Mouse (Mus musculus) MEL (cell line): ENCODE measurements around the gene Cfap100. TPM values are rescaled to one million over a fixed set of nuclear protein-coding genes. Genes with fewer than 3 reads are reported as not detected.

Experiments
- DNase-seq: peaks from one replicate; pipeline ENCODE4 v3.0.0; 2011; ENCODE audit warnings: low read depth, low spot score
- H3K27ac ChIP-seq: 2 replicates; pipeline ENCODE4 v1.5.1; 2012; ENCODE audit warnings: low read depth, mild to moderate bottlenecking, control low read depth, low read length, moderate library complexity; ENCODE audit not compliant: control insufficient read depth
- H3K27me3 ChIP-seq, 2 experiments: fragments of 150-350 bp in 1 of 2; sonication (generic) in 1 of 2; 2 replicates each; pipeline ENCODE4 v1.6.1; 2012; ENCODE audit warnings: low read length in 2 of 2, mild to moderate bottlenecking in 2 of 2, improper control_type of control experiment in 1 of 2, moderate library complexity in 1 of 2; ENCODE audit not compliant: insufficient read depth in 2 of 2, control insufficient read depth in 1 of 2
- H3K36me3 ChIP-seq, 2 experiments: 2 replicates each; pipeline ENCODE4 v1.6.1; 2012 to 2014; ENCODE audit warnings: low read length in 2 of 2, improper control_type of control experiment in 1 of 2, inconsistent platforms in 1 of 2, mild to moderate bottlenecking in 1 of 2; ENCODE audit not compliant: insufficient read depth in 2 of 2, control insufficient read depth in 1 of 2
- H3K4me1 ChIP-seq, 2 experiments: fragments of 150-350 bp in 1 of 2; sonication (generic) in 1 of 2; 2 replicates each; pipeline ENCODE4 v1.6.1; 2012; ENCODE audit warnings: low read length in 2 of 2, improper control_type of control experiment in 1 of 2, mild to moderate bottlenecking in 1 of 2; ENCODE audit not compliant: insufficient read depth in 2 of 2, control insufficient read depth in 1 of 2
- H3K4me3 ChIP-seq, 2 experiments: fragments of 150-350 bp in 1 of 2; sonication (generic) in 1 of 2; 2 replicates each; pipeline ENCODE4 v1.5.1; 2012; ENCODE audit warnings: low read depth in 2 of 2, low read length in 2 of 2, mild to moderate bottlenecking in 2 of 2, moderate library complexity in 2 of 2, control low read depth in 1 of 2, improper control_type of control experiment in 1 of 2; ENCODE audit not compliant: control insufficient read depth in 1 of 2, insufficient read depth in 1 of 2
- H3K79me2 ChIP-seq: 2 replicates; pipeline ENCODE4 v1.6.1; 2012; ENCODE audit warnings: mild to moderate bottlenecking, low read length, moderate library complexity; ENCODE audit not compliant: control insufficient read depth, poor library complexity, insufficient read depth
- H3K9ac ChIP-seq: 2 replicates; pipeline ENCODE4 v1.6.1; 2012; ENCODE audit warnings: low read depth, mild to moderate bottlenecking, control low read depth, low read length, moderate library complexity; ENCODE audit not compliant: control insufficient read depth, poor library complexity, severe bottlenecking
- H3K9me3 ChIP-seq: fragments of 150-350 bp; sonication (generic); replicated peaks from 2 replicates; pipeline ENCODE4 v1.6.1; 2012; ENCODE audit warnings: mild to moderate bottlenecking, low read length, improper control_type of control experiment, moderate library complexity; ENCODE audit not compliant: insufficient read depth
- CHD1 ChIP-seq: IDR thresholded peaks from 2 replicates; pipeline ENCODE4 v1.6.1; 2012; ENCODE audit warnings: low read depth, mild to moderate bottlenecking, inconsistent platforms, low read length, improper control_type of control experiment
- CHD2 ChIP-seq: IDR thresholded peaks from 2 replicates; pipeline ENCODE4 v1.6.1; 2011; ENCODE audit warnings: low read length, improper control_type of control experiment
- E2F4 ChIP-seq: IDR thresholded peaks from 2 replicates; pipeline ENCODE4 v1.6.1; 2011; ENCODE audit warnings: low read depth, low read length, improper control_type of control experiment, borderline replicate concordance
- ELF1 ChIP-seq: IDR thresholded peaks from 2 replicates; pipeline ENCODE4 v1.6.1; 2014; ENCODE audit warnings: low read depth, mild to moderate bottlenecking, inconsistent platforms, low read length, improper control_type of control experiment, moderate library complexity
- EP300 ChIP-seq, 2 experiments: IDR thresholded peaks; 2 replicates each; pipeline ENCODE4 v1.6.1; 2011; ENCODE audit warnings: improper control_type of control experiment in 2 of 2, low read length in 2 of 2, low read depth in 1 of 2, mild to moderate bottlenecking in 1 of 2
- ETS1 ChIP-seq: IDR thresholded peaks from 2 replicates; pipeline ENCODE4 v1.6.1; 2012; ENCODE audit warnings: low read depth, mild to moderate bottlenecking, inconsistent platforms, low read length, improper control_type of control experiment, moderate library complexity
- GABPA ChIP-seq: IDR thresholded peaks from 2 replicates; pipeline ENCODE4 v1.6.1; 2012; ENCODE audit warnings: low read depth, mild to moderate bottlenecking, inconsistent platforms, low read length, improper control_type of control experiment, moderate library complexity
- GATA1 ChIP-seq: IDR thresholded peaks from 2 replicates; pipeline ENCODE4 v1.6.1; 2011; ENCODE audit warnings: low read depth, low read length, improper control_type of control experiment
- HCFC1 ChIP-seq: IDR thresholded peaks from 2 replicates; pipeline ENCODE4 v1.6.1; 2012; ENCODE audit warnings: low read depth, mild to moderate bottlenecking, inconsistent platforms, low read length, improper control_type of control experiment, moderate library complexity
- MAFK ChIP-seq: IDR thresholded peaks from 2 replicates; pipeline ENCODE4 v1.6.1; 2011; ENCODE audit warnings: low read depth, mild to moderate bottlenecking, low read length, improper control_type of control experiment, borderline replicate concordance
- MXI1 ChIP-seq: IDR thresholded peaks from 2 replicates; pipeline ENCODE4 v1.6.1; 2011; ENCODE audit warnings: mild to moderate bottlenecking, low read depth, low read length, improper control_type of control experiment
- MYB ChIP-seq: IDR thresholded peaks from 2 replicates; pipeline ENCODE4 v1.6.1; 2011; ENCODE audit warnings: mild to moderate bottlenecking, low read depth, low read length, improper control_type of control experiment
- MYC ChIP-seq: IDR thresholded peaks from 2 replicates; pipeline ENCODE4 v1.6.1; 2011; ENCODE audit warnings: low read depth, mild to moderate bottlenecking, low read length, improper control_type of control experiment, moderate library complexity
- NELFE ChIP-seq: IDR thresholded peaks from 2 replicates; pipeline ENCODE4 v1.6.1; 2011; ENCODE audit warnings: low read depth, low read length, improper control_type of control experiment
- POLR2A ChIP-seq, 2 experiments: IDR thresholded peaks; 2 replicates each; pipeline ENCODE4 v1.6.1; 2011 to 2012; ENCODE audit warnings: low read length in 2 of 2, mild to moderate bottlenecking in 2 of 2, control low read depth in 1 of 2, improper control_type of control experiment in 1 of 2, low read depth in 1 of 2, moderate library complexity in 1 of 2; ENCODE audit not compliant: control insufficient read depth in 1 of 2, insufficient read depth in 1 of 2, poor library complexity in 1 of 2
- RCOR1 ChIP-seq: IDR thresholded peaks from 2 replicates; pipeline ENCODE4 v1.6.1; 2012; ENCODE audit warnings: low read depth, mild to moderate bottlenecking, inconsistent platforms, low read length, improper control_type of control experiment
- SMC3 ChIP-seq: IDR thresholded peaks from 2 replicates; pipeline ENCODE4 v1.6.1; 2011; ENCODE audit warnings: low read depth, low read length, improper control_type of control experiment
- ZC3H11A ChIP-seq: IDR thresholded peaks from 2 replicates; pipeline ENCODE4 v1.6.1; 2012; ENCODE audit warnings: low read depth, mild to moderate bottlenecking, inconsistent platforms, low read length, improper control_type of control experiment
- ZKSCAN1 ChIP-seq: IDR thresholded peaks from 2 replicates; pipeline ENCODE4 v1.6.1; 2012; ENCODE audit warnings: low read depth, mild to moderate bottlenecking, inconsistent platforms, low read length, improper control_type of control experiment, moderate library complexity
- ZMIZ1 ChIP-seq: IDR thresholded peaks from 2 replicates; pipeline ENCODE4 v1.6.1; 2012; ENCODE audit warnings: low read depth, mild to moderate bottlenecking, inconsistent platforms, low read length, improper control_type of control experiment, moderate library complexity
- ZNF384 ChIP-seq: IDR thresholded peaks from 2 replicates; pipeline ENCODE4 v1.6.1; 2012; ENCODE audit warnings: low read depth, mild to moderate bottlenecking, inconsistent platforms, low read length, improper control_type of control experiment
- polyA plus RNA-seq, 2 experiments: library from polyadenylated mRNA; stranded (reverse) in 1 of 2; unstranded in 1 of 2; fragments of >175 nt in 1 of 2; fragments of >200 nt in 1 of 2; gene quantifications; 2 replicates each; pipeline versions ENCODE4 v1.2.1 to v1.2.4; 2012; ENCODE audit warnings: low replicate concordance in 2 of 2, low read depth in 1 of 2; ENCODE audit not compliant: insufficient read length in 2 of 2, insufficient read depth in 1 of 2, missing spikeins in 1 of 2
- total RNA-seq: library from RNA; depleted of rRNA; stranded (reverse); fragments of 300-350 nt; gene quantifications from 2 replicates; pipeline ENCODE4 v1.2.3, GENCODE M21; 2012

Cfap100 gene
- total and polyA plus RNA-seq, 3 experiments: 0.19 TPM; not detected in 2

GRCm38 (mm10) chr6:90446883-90447282, 18.3 kb upstream of the Cfap100 start (continued):
- no peak for TF ChIP-seq E2F4
- TF ChIP-seq POLR2A (IDR thresholded peaks at IDR 0.05; ENCODE audit: control insufficient read depth in 1 of 2, insufficient read depth in 1 of 2, low read depth in 1 of 2, low read length in 2 of 2, poor library complexity in 1 of 2): no peak
- TF ChIP-seq SMC3: no peak

DNA sequence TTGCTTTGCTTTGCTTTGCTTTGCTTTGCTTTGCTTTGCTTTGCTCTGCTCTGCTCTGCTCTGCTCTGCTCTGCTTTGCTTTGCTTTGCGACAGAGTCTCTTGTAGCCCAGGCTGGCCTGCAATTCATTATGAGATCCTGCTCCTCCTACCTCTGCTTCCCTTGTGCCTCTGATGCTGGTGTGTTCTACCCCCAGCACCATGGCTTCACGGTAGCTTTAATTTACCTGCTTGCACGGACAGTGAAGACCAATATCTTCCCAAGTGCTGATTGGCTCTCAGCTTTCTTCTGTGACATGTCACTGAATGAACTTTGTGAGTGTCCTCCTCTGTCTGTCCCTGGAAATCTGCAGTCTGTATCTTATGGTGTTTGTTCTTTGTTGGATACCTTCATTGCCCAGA, 8.4 kb upstream of the Cfap100 start:
- H3K27me3 ChIP-seq: no peaks in the 10 kb centered on the region
- no peaks in the 10 kb centered on the region for H3K4me1 ChIP-seq
- H3K27ac ChIP-seq: no peak overlapping the region
- H3K9ac ChIP-seq: no peak overlapping the region
- no peak for DNase-seq
- H3K79me2 ChIP-seq: no peaks in the 10 kb centered on the region
- TF ChIP-seq MAFK: no peak
- no peak for TF ChIP-seq MYC
- TF ChIP-seq NELFE: no peak
- TF ChIP-seq GATA1: no peak
- no peak for TF ChIP-seq RCOR1
- no peak for TF ChIP-seq CHD1
- TF ChIP-seq GABPA: no peak
- TF ChIP-seq ELF1: no peak
- TF ChIP-seq ZC3H11A: no peak
- no peak for TF ChIP-seq EP300 (IDR thresholded peaks at IDR 0.05; ENCODE audit: low read depth in 1 of 2, low read length in 2 of 2)
- no peak for TF ChIP-seq HCFC1
- TF ChIP-seq ZKSCAN1: no peak
- no peak for TF ChIP-seq ZMIZ1
- TF ChIP-seq CHD2: no peak
- TF ChIP-seq MYB: no peak
- no peak for TF ChIP-seq MXI1
- no peak for TF ChIP-seq ETS1
- TF ChIP-seq ZNF384: no peak
- no peaks in the 10 kb centered on the region for H3K36me3 ChIP-seq
- H3K9me3 ChIP-seq: no peaks in the 10 kb centered on the region
- no peak overlapping the region for H3K4me3 ChIP-seq
